Mouse (Mus musculus) lung, adult 2 months (tissue): ENCODE measurements around the gene Sh3pxd2a.

ENCODE experiments used
- CTCF ChIP-seq: fragments of 200-500 bp; IDR thresholded peaks from 2 replicates; pipeline ENCODE4 v1.5.1; 2011; ENCODE audit warnings: mild to moderate bottlenecking, low read length, control low read depth; ENCODE audit not compliant: insufficient read depth
- POLR2A ChIP-seq: fragments of 200-500 bp; IDR thresholded peaks from 2 replicates; pipeline ENCODE4 v1.6.1; 2011; ENCODE audit warnings: low read depth, mild to moderate bottlenecking, control low read depth, low read length, borderline replicate concordance; ENCODE audit errors: extremely low read depth

GRCm38 (mm10) chr19:47410301-47410700 is 53.9 kb downstream of the Sh3pxd2a start:
- TF ChIP-seq CTCF (no peak), POLR2A (no peak)
